Mouse (Mus musculus) midbrain, embryonic 14.5 days (tissue): Measurements from ENCODE around the gene Csf1. TPM values are rescaled to one million over a fixed set of nuclear protein-coding genes. Genes with fewer than 3 reads are reported as not detected.

Experiments
- ATAC-seq: fragments of 200-750 bp; cut with Nextera tagmentation; 2 replicates; pipeline ENCODE4 v1.8.0; 2017; ENCODE audit warnings: moderate number of reproducible peaks, moderate library complexity; ENCODE audit not compliant: low FRiP score, low TSS enrichment
- DNase-seq: peaks from one replicate; pipeline ENCODE4 v3.0.0-alpha.2; 2015
- H3K27ac ChIP-seq: fragments of 300-500 bp; sonication (generic); replicated peaks from 2 replicates; pipeline ENCODE4 v1.5.1; 2014; ENCODE audit warnings: mild to moderate bottlenecking, low read depth, low read length, moderate library complexity
- H3K27me3 ChIP-seq: fragments of 300-500 bp; sonication (generic); 2 replicates; pipeline ENCODE4 v1.6.1; 2014; ENCODE audit warnings: low read length, control low read depth, mixed read lengths; ENCODE audit not compliant: control insufficient read depth, insufficient read depth
- H3K36me3 ChIP-seq: fragments of 300-500 bp; sonication (generic); 2 replicates; pipeline ENCODE4 v1.6.1; 2014; ENCODE audit warnings: low read length, control low read depth; ENCODE audit not compliant: control insufficient read depth, insufficient read depth
- H3K4me1 ChIP-seq: fragments of 300-500 bp; sonication (generic); 2 replicates; pipeline ENCODE4 v1.6.1; 2014; ENCODE audit warnings: mild to moderate bottlenecking, antibody characterized with exemption, low read length, control low read depth; ENCODE audit not compliant: control insufficient read depth, insufficient read depth
- H3K4me2 ChIP-seq: fragments of 300-500 bp; sonication (generic); 2 replicates; pipeline ENCODE4 v1.6.1; 2014; ENCODE audit warnings: mild to moderate bottlenecking, low read length, moderate library complexity
- H3K4me3 ChIP-seq: fragments of 300-500 bp; sonication (generic); replicated peaks from 2 replicates; pipeline ENCODE4 v1.5.1; 2014; ENCODE audit warnings: low read depth, low read length
- H3K9ac ChIP-seq: fragments of 300-500 bp; sonication (generic); replicated peaks from 2 replicates; pipeline ENCODE4 v1.6.1; 2014; ENCODE audit warnings: mild to moderate bottlenecking, low read length, moderate library complexity
- H3K9me3 ChIP-seq: fragments of 300-500 bp; sonication (generic); 2 replicates; pipeline ENCODE4 v1.6.1; 2016; ENCODE audit warnings: low read length, control low read depth, mixed read lengths; ENCODE audit not compliant: control insufficient read depth
- WGBS: fragments of 180-500 bp; shearing (Covaris S2); extraction: QIAGEN DNeasy Blood & Tissue Kit; methylation state at CpG from one replicate; pipeline ENCODE4 v1.1.7; 2014; 5-methylcytosine and 5-hydroxymethylcytosine counted together
- polyA plus RNA-seq: library from polyadenylated mRNA; unstranded; fragments of >200 nt; fragmentation: Nextera tagmentation; extraction: Ambion mirVana; gene quantifications from 2 replicates; pipeline ENCODE4 v1.2.1, GENCODE M21; 2014

The Csf1 gene
- polyA plus RNA-seq, 1 experiment from 2014 or later, result 7.6 TPM

- Histone ChIP-seq H3K4me1 (peaks cover 11% of the 10 kb centered on the region), H3K27me3 (no peaks in the 10 kb centered on the region), H3K4me3 (no peak overlapping the region), H3K27ac (no peak overlapping the region), H3K9me3 (no peaks in the 10 kb centered on the region), H3K9ac (no peak overlapping the region), H3K36me3 (no peaks in the 10 kb centered on the region), H3K4me2 (no peak overlapping the region)
- 80% methylated on average over 1 of the region's 1 CpGs for WGBS
- DNase-seq (no peak), ATAC-seq (no peak)
These were observed 26.1 kb upstream of the Csf1 start for GRCm38 (mm10) chr3:107786344-107786743.

- DNase-seq (no peak), ATAC-seq (no peak)
- Histone ChIP-seq H3K4me3 (no peak overlapping the region), H3K27ac (no peak overlapping the region), H3K36me3 (no peaks in the 10 kb centered on the region), H3K9me3 (no peaks in the 10 kb centered on the region), H3K27me3 (no peaks in the 10 kb centered on the region), H3K4me2 (no peak overlapping the region), H3K9ac (no peak overlapping the region), H3K4me1 (peaks cover 11% of the 10 kb centered on the region)
- 82% methylated on average over 4 of the region's 4 CpGs for WGBS
These were observed 25.3 kb upstream of the Csf1 start for GRCm38 (mm10) chr3:107785546-107785945.

- H3K4me2 ChIP-seq, result no peak overlapping the region
- DNase-seq (no peak), ATAC-seq (no peak)
- H3K9me3 ChIP-seq, result no peaks in the 10 kb centered on the region
- H3K9ac ChIP-seq, result no peak overlapping the region
- H3K36me3 ChIP-seq, result no peaks in the 10 kb centered on the region
- 97% methylated on average over 3 of the region's 3 CpGs for WGBS
- no peak overlapping the region for H3K27ac ChIP-seq
- H3K4me1 ChIP-seq, result peaks cover 11% of the 10 kb centered on the region
- no peak overlapping the region for H3K4me3 ChIP-seq
- no peaks in the 10 kb centered on the region for H3K27me3 ChIP-seq
These were observed 23.0 kb upstream of the Csf1 start for GRCm38 (mm10) chr3:107783315-107783714.

GRCm38 (mm10) chr3:107781304-107781703 lies 21.0 kb upstream of the Csf1 start:
- WGBS, result 90% methylated on average over 5 of the region's 5 CpGs
- Histone ChIP-seq H3K4me1 (no peaks in the 10 kb centered on the region), H3K36me3 (no peaks in the 10 kb centered on the region), H3K27me3 (no peaks in the 10 kb centered on the region), H3K9me3 (no peaks in the 10 kb centered on the region), H3K9ac (no peak overlapping the region), H3K4me3 (no peak overlapping the region), H3K27ac (no peak overlapping the region), H3K4me2 (no peak overlapping the region)
- no peak for DNase-seq
- ATAC-seq, result no peak

GRCm38 (mm10) chr3:107778016-107778415 lies 17.7 kb upstream of the Csf1 start:
- no peak overlapping the region for H3K27ac ChIP-seq
- H3K4me3 ChIP-seq, result no peak overlapping the region
- H3K9me3 ChIP-seq, result no peaks in the 10 kb centered on the region
- H3K27me3 ChIP-seq, result no peaks in the 10 kb centered on the region
- H3K4me2 ChIP-seq, result no peak overlapping the region
- H3K36me3 ChIP-seq, result no peaks in the 10 kb centered on the region
- ATAC-seq (no peak), DNase-seq (no peak)
- H3K9ac ChIP-seq, result no peak overlapping the region
- no peaks in the 10 kb centered on the region for H3K4me1 ChIP-seq
- WGBS, result 82% methylated on average over 6 of the region's 6 CpGs

- Histone ChIP-seq H3K4me1 (no peaks in the 10 kb centered on the region), H3K4me3 (no peak overlapping the region), H3K27me3 (no peaks in the 10 kb centered on the region), H3K9ac (no peak overlapping the region), H3K4me2 (no peak overlapping the region), H3K36me3 (no peaks in the 10 kb centered on the region), H3K27ac (no peak overlapping the region), H3K9me3 (no peaks in the 10 kb centered on the region)
- WGBS, result 19% methylated on average over 3 of the region's 3 CpGs
- ATAC-seq, result no peak
- no peak for DNase-seq
These were observed 16.0 kb upstream of the Csf1 start for GRCm38 (mm10) chr3:107776295-107776694.

- Histone ChIP-seq H3K9ac (no peak overlapping the region), H3K4me3 (no peak overlapping the region), H3K4me1 (no peaks in the 10 kb centered on the region), H3K4me2 (no peak overlapping the region), H3K27ac (no peak overlapping the region), H3K9me3 (no peaks in the 10 kb centered on the region), H3K36me3 (no peaks in the 10 kb centered on the region), H3K27me3 (no peaks in the 10 kb centered on the region)
- DNase-seq (no peak), ATAC-seq (no peak)
- WGBS, result 42% methylated on average over 3 of the region's 3 CpGs
These were observed 15.5 kb upstream of the Csf1 start for GRCm38 (mm10) chr3:107775736-107776135.

GRCm38 (mm10) chr3:107775056-107775455 lies 14.8 kb upstream of the Csf1 start:
- no peaks in the 10 kb centered on the region for H3K27me3 ChIP-seq
- H3K9me3 ChIP-seq, result no peaks in the 10 kb centered on the region
- 47% methylated on average over 5 of the region's 5 CpGs for WGBS
- DNase-seq, result no peak
- no peak overlapping the region for H3K9ac ChIP-seq
- ATAC-seq, result no peak
- H3K27ac ChIP-seq, result no peak overlapping the region
- H3K4me1 ChIP-seq, result no peaks in the 10 kb centered on the region
- no peak overlapping the region for H3K4me3 ChIP-seq
- H3K36me3 ChIP-seq, result no peaks in the 10 kb centered on the region
- no peak overlapping the region for H3K4me2 ChIP-seq

GRCm38 (mm10) chr3:107772860-107773259 lies 12.6 kb upstream of the Csf1 start:
- no peak for ATAC-seq
- 80% methylated on average over 5 of the region's 5 CpGs for WGBS
- no peaks in the 10 kb centered on the region for H3K36me3 ChIP-seq
- no peak overlapping the region for H3K27ac ChIP-seq
- H3K9me3 ChIP-seq, result no peaks in the 10 kb centered on the region
- H3K27me3 ChIP-seq, result no peaks in the 10 kb centered on the region
- H3K4me1 ChIP-seq, result no peaks in the 10 kb centered on the region
- no peak overlapping the region for H3K4me2 ChIP-seq
- DNase-seq, result no peak
- no peak overlapping the region for H3K9ac ChIP-seq
- H3K4me3 ChIP-seq, result no peak overlapping the region
